22 mouse cellular contexts compared by ENCODE assay signal in the genomic region with DNA sequence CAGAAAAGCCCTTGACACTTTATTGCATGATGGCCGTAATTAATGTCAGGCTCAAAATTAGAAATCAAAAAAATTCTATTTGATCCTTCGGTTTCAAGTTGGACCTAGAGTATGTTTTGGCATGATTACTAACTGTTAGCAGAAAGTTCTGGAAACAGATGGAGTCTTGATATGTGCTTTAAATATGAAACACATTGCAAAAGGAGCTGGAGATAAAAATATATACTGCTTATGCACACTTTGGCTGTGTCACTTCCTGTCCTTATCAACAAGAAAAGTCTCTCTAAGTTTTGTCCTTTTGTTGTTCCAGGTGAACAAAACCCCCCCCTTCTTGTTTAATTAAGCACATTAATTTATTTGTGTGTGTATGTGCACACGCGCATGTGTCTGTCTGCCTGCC.
A peak's percentile ranks its signal among the peaks of the same experiment; 100 is the strongest.
DNase-seq lines count a peak whose midpoint lies in the region; ATAC-seq and TF ChIP-seq lines count a peak whose summit lies in the region.
"Had no signal": no experiment of that assay in that cellular context is flagged by ENCODE, and none has a peak within 500 bp of the region (broad histone marks: within the 10 kb centered on the region; RNA-seq: fewer than 3 reads in every experiment).

No protein-coding gene starts in this region.

- WGBS in forebrain, embryonic 16.5 days, result 85% methylated on average over 4 of the region's 4 CpGs
- WGBS in forebrain, embryonic 15.5 days, result 82% methylated on average over 4 of the region's 4 CpGs

- H3K9me3 ChIP-seq in forebrain, embryonic 16.5 days (ENCODE audit: control insufficient read depth, low read length), result no peaks in the 10 kb centered on the region
- no peaks in the 10 kb centered on the region for H3K9me3 ChIP-seq in forebrain, embryonic 15.5 days
- H3K9me3 ChIP-seq: embryonic facial prominence, embryonic 13.5 days; embryonic facial prominence, embryonic 15.5 days had no signal

- no peaks in the 10 kb centered on the region for H3K27me3 ChIP-seq in forebrain, embryonic 16.5 days (replicated peaks; ENCODE audit: control insufficient read depth, insufficient read depth, low read length)
- H3K27me3 ChIP-seq in forebrain, embryonic 15.5 days, result no peaks in the 10 kb centered on the region
- H3K27me3 ChIP-seq: embryonic facial prominence, embryonic 13.5 days; embryonic facial prominence, embryonic 15.5 days; Patski had no signal

- no peak for TF ChIP-seq POLR2A in embryonic fibroblast, embryonic 13.5 days (IDR thresholded peaks at IDR 0.05; ENCODE audit: low read depth, low read length)

- H3K4me1 ChIP-seq in forebrain, embryonic 16.5 days (replicated peaks; ENCODE audit: control insufficient read depth, insufficient read depth, low read length), result 0 out of 2 replicates have a peak, but pooled peaks cover 4% of the 10 kb centered on the region
- H3K4me1 ChIP-seq in forebrain, embryonic 15.5 days, result no peaks in the 10 kb centered on the region
- peaks cover 6% of the 10 kb centered on the region for H3K4me1 ChIP-seq in embryonic fibroblast, embryonic 13.5 days (ENCODE audit: control insufficient read depth, insufficient read depth, low read length)
- H3K4me1 ChIP-seq: embryonic facial prominence, embryonic 15.5 days had no signal

- no peak overlapping the region for H3K27ac ChIP-seq in forebrain, embryonic 16.5 days (ENCODE audit: low read length)
- H3K27ac ChIP-seq in forebrain, embryonic 15.5 days (replicated peaks), result no peak overlapping the region
- peak overlapping the region; percentile 25; the same call in 1 of the 2 replicates for H3K27ac ChIP-seq in embryonic fibroblast, embryonic 13.5 days (ENCODE audit: insufficient read depth, low read length)
- H3K27ac ChIP-seq: embryonic facial prominence, embryonic 13.5 days; embryonic facial prominence, embryonic 15.5 days had no signal

- 0 out of 2 replicates have a peak, but pooled peaks have one; percentile 44 for ATAC-seq in forebrain, embryonic 16.5 days
- no peak for ATAC-seq in forebrain, embryonic 15.5 days (replicated peaks)
- 0 out of 2 replicates have a peak, but pooled peaks have one; percentile 46 for ATAC-seq in frontal cortex, adult (ENCODE audit: low TSS enrichment)
- ATAC-seq: activated CD4-positive, CD25-positive, alpha-beta regulatory T cell, adult 4 months; forebrain, embryonic 14.5 days; Patski had no signal

- no peak for DNase-seq in frontal cortex, postnatal 14 days (ENCODE audit: low spot score in 2 of 2)
- DNase-seq in 416B (ENCODE audit: low read depth), result peak; percentile 66
- no peak for DNase-seq in Muller cell, postnatal 12 days (ENCODE audit: inconsistent ontology term)
- DNase-seq: adrenal gland, adult 8-10 months; adrenal gland, postnatal 14 days; adrenal gland, postnatal 36 days; cerebellum, adult 11 months; cerebellum, adult 18-20 months; cerebellum, adult 8-10 months; cerebellum, adult 9-11 months; cerebellum, postnatal 14 days; cerebellum, postnatal 36 days; embryo, embryonic 11 days had no signal

- H3K9ac ChIP-seq in forebrain, embryonic 16.5 days (replicated peaks; ENCODE audit: low read depth, low read length), result no peak overlapping the region
- H3K9ac ChIP-seq in forebrain, embryonic 15.5 days (replicated peaks), result no peak overlapping the region
- H3K9ac ChIP-seq: embryonic facial prominence, embryonic 13.5 days; embryonic facial prominence, embryonic 15.5 days had no signal

- TF ChIP-seq CTCF in embryonic fibroblast, embryonic 13.5 days (IDR thresholded peaks at IDR 0.05; ENCODE audit: borderline replicate concordance, insufficient read depth, low read length), result no peak

- H3K4me2 ChIP-seq in forebrain, embryonic 16.5 days (ENCODE audit: low read length), result no peak overlapping the region
- no peak overlapping the region for H3K4me2 ChIP-seq in forebrain, embryonic 15.5 days (replicated peaks)
- H3K4me2 ChIP-seq: embryonic facial prominence, embryonic 13.5 days; embryonic facial prominence, embryonic 15.5 days had no signal

- H3K36me3 ChIP-seq in forebrain, embryonic 16.5 days (ENCODE audit: control insufficient read depth, insufficient read depth), result no peaks in the 10 kb centered on the region
- H3K36me3 ChIP-seq in forebrain, embryonic 15.5 days, result no peaks in the 10 kb centered on the region

- no peak overlapping the region for H3K4me3 ChIP-seq in forebrain, embryonic 16.5 days (replicated peaks; ENCODE audit: low read length)
- H3K4me3 ChIP-seq in forebrain, embryonic 15.5 days, result no peak overlapping the region
- H3K4me3 ChIP-seq in embryonic fibroblast, embryonic 13.5 days (ENCODE audit: insufficient read depth, low read length), result no peak overlapping the region
- H3K4me3 ChIP-seq: embryonic facial prominence, embryonic 13.5 days; embryonic facial prominence, embryonic 15.5 days had no signal
